Mouse (Mus musculus): ENCODE measurements at regions not wholly inside any gene's neighbourhood (a gene's known extent, or its start where the extent isn't known, plus 50 kb on each side); places are given as distances from the start of the nearest gene placed in this dataset.

GRCm38 (mm10) chr6:105020672-105021071 is 528.1 kb downstream of the Cntn6 start:
- TF ChIP-seq POLR2A (IDR thresholded peaks at IDR 0.05; ENCODE audit: extremely low read depth, insufficient read depth, low read length) (no peak), CTCF (IDR thresholded peaks at IDR 0.05; ENCODE audit: extremely low read depth, insufficient read depth, low read length) (no peak)
- no peaks in the 10 kb centered on the region for H3K4me1 ChIP-seq (ENCODE audit: control insufficient read depth, insufficient read depth, low read length)
- no peak overlapping the region for H3K4me3 ChIP-seq (ENCODE audit: insufficient read depth, low read length)
- no peak overlapping the region for H3K27ac ChIP-seq (ENCODE audit: insufficient read depth, low read length)

- Histone ChIP-seq H3K4me1 (ENCODE audit: control insufficient read depth, insufficient read depth, low read length) (no peaks in the 10 kb centered on the region), H3K27ac (ENCODE audit: insufficient read depth, low read length) (no peak overlapping the region), H3K4me3 (ENCODE audit: insufficient read depth, low read length) (no peak overlapping the region)
- TF ChIP-seq CTCF (IDR thresholded peaks at IDR 0.05; ENCODE audit: extremely low read depth, insufficient read depth, low read length), result no peak
- no peak for TF ChIP-seq POLR2A (IDR thresholded peaks at IDR 0.05; ENCODE audit: extremely low read depth, insufficient read depth, low read length)
These were observed 528.6 kb downstream of the Cntn6 start for GRCm38 (mm10) chr6:105021174-105021573.

- no peak for TF ChIP-seq POLR2A (IDR thresholded peaks at IDR 0.05; ENCODE audit: extremely low read depth, insufficient read depth, low read length)
- TF ChIP-seq CTCF (IDR thresholded peaks at IDR 0.05; ENCODE audit: extremely low read depth, insufficient read depth, low read length), result no peak
- H3K4me1 ChIP-seq (ENCODE audit: control insufficient read depth, insufficient read depth, low read length), result no peaks in the 10 kb centered on the region
- H3K27ac ChIP-seq (ENCODE audit: insufficient read depth, low read length), result no peak overlapping the region
- H3K4me3 ChIP-seq (ENCODE audit: insufficient read depth, low read length), result no peak overlapping the region
These were observed 573.6 kb downstream of the Cntn6 start for GRCm38 (mm10) chr6:105066146-105066545.

GRCm38 (mm10) chr6:105090882-105091281 is 586.6 kb upstream of the Cntn4 start:
- TF ChIP-seq CTCF (IDR thresholded peaks at IDR 0.05; ENCODE audit: extremely low read depth, insufficient read depth, low read length) (peak; percentile 38; the same call in 1 of the 2 replicates), POLR2A (IDR thresholded peaks at IDR 0.05; ENCODE audit: extremely low read depth, insufficient read depth, low read length) (no peak)
- Histone ChIP-seq H3K27ac (ENCODE audit: insufficient read depth, low read length) (no peak overlapping the region), H3K4me1 (ENCODE audit: control insufficient read depth, insufficient read depth, low read length) (no peaks in the 10 kb centered on the region), H3K4me3 (ENCODE audit: insufficient read depth, low read length) (no peak overlapping the region)
